Mouse (Mus musculus): ENCODE measurements around the gene Chst14. TPM values are rescaled to one million over a fixed set of nuclear protein-coding genes. Genes with fewer than 3 reads are reported as not detected.

Chst14 gene
- total RNA-seq, 2 experiments from 2014 or later, result 4.6 to 4.7 TPM

- ATAC-seq (replicated peaks; ENCODE audit: poor library complexity), result 0 out of 2 replicates have a peak, but pooled peaks have one; percentile 7
Observed at GRCm38 (mm10) chr2:118905433-118906117, 20.7 kb upstream of the Chst14 start.

DNA sequence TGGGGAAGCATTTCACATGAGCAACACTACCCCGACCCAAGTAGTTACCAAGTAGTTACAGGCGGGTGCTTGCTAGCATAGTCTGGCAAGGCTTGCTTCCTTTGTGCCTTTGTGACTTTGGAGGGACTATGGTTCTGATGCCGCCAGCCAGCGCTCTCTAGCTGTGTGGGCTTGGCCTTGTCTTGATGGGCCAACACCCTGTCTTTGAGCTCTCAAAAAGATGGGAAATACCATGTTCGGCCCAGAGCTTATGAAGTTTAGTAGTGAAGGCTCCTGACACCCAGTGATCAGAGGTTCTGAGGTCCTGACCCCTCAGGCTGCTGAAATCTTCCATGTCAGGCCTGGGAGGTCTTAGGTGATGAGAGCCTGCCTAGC, 20.2 kb upstream of the Chst14 start:
- ATAC-seq (replicated peaks; ENCODE audit: poor library complexity), result no peak

GRCm38 (mm10) chr2:118907781-118908180, 18.5 kb upstream of the Chst14 start:
- ATAC-seq (replicated peaks; ENCODE audit: poor library complexity), result no peak

GRCm38 (mm10) chr2:118909151-118909550, 17.1 kb upstream of the Chst14 start:
- ATAC-seq (replicated peaks; ENCODE audit: poor library complexity), result no peak

- ATAC-seq (replicated peaks; ENCODE audit: poor library complexity), result no peak
Observed at GRCm38 (mm10) chr2:118910605-118911278, 15.6 kb upstream of the Chst14 start.

DNA sequence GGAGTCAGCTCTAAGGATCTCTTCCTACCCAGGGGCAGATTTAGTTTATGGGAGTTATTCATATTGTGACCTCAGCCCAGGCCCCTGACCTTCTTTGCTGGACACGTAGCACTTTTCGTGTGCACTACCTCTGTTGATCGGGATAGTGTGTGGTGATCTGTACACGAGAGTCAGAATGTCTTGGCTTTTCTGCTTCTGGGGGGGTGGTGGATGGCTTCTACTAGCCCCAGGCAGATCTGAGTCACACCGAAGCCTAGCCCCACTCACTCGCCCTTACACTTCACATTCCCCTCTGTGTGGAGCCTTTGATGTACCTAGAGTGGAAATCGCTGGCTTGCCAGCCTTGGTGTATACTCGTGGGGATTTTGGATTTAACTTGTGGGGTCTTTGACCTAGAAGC, 13.6 kb upstream of the Chst14 start:
- no peak for ATAC-seq (replicated peaks; ENCODE audit: poor library complexity)

DNA sequence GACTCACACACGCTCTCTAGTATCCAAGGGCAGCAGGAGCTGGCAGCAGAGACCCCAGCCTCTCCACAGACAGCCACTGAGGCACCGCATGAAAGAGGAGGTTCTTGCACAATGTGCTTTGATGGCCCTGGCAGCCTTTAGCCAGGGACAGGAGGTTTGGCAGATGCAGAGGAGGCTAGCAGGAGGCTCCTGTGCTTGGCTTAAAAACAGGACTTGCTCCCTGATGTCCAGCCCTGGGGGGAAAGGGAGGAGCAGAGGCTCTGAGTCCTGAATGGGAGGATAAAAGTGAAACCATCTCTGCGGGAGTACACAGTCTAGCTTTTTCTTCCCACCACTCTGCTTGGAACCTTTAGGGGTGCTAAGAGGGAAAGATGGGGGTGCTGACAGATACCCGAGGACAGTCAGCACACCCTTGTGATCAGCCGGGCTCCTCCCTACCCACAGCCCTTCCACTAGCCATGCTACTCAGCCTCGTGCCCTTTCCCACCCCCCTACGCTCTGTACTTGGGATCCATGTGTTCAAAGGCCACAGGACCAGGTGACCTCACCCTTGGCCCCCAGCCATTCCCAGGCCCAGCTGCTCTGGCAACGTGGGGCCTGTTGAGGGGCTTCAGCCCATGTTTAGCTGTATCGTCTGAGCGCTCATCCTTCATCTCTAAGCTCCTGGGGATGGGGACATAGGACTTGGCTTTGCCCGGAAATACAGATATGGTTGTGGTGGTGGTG, 12.6 kb upstream of the Chst14 start:
- ATAC-seq (replicated peaks; ENCODE audit: poor library complexity), result no peak

- no peak for ATAC-seq (replicated peaks; ENCODE audit: poor library complexity)
Observed at GRCm38 (mm10) chr2:118914685-118915084, 11.6 kb upstream of the Chst14 start.

- no peak for ATAC-seq (replicated peaks; ENCODE audit: poor library complexity)
Observed at GRCm38 (mm10) chr2:118916436-118916835, 9.9 kb upstream of the Chst14 start.

- ATAC-seq (replicated peaks; ENCODE audit: poor library complexity), result no peak
Observed at GRCm38 (mm10) chr2:118918543-118918942, 7.8 kb upstream of the Chst14 start.

DNA sequence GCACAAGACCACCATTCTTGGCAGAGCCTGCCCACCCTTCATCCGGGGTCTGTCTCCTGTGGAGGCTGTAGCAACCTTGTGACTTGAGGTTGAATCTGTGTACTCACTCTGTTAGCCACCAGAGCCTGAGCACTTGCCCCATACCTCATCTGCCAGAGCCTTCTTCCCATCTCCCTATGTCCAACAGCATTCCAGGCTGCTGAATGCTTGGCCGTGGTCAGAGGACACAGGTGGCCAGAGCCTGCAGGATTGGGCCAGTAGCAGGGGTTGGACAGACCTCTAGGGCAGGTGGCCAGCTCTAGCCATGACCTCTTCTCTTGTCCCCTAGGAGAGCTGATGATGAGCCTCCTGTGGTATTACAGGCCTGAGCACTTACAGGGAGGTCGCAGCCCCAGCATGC, 5.9 kb upstream of the Chst14 start:
- ATAC-seq (replicated peaks; ENCODE audit: poor library complexity), result no peak

- ATAC-seq (replicated peaks; ENCODE audit: poor library complexity), result no peak
Observed at GRCm38 (mm10) chr2:118925952-118926351, 344 bp upstream of the Chst14 start.

- peak; percentile 28 for ATAC-seq (replicated peaks; ENCODE audit: poor library complexity)
Observed at GRCm38 (mm10) chr2:118926998-118927739, 873 bp downstream of the Chst14 start.

- ATAC-seq (replicated peaks; ENCODE audit: poor library complexity), result no peak
Observed at GRCm38 (mm10) chr2:118941341-118941740, 15.0 kb downstream of the Chst14 start.

DNA sequence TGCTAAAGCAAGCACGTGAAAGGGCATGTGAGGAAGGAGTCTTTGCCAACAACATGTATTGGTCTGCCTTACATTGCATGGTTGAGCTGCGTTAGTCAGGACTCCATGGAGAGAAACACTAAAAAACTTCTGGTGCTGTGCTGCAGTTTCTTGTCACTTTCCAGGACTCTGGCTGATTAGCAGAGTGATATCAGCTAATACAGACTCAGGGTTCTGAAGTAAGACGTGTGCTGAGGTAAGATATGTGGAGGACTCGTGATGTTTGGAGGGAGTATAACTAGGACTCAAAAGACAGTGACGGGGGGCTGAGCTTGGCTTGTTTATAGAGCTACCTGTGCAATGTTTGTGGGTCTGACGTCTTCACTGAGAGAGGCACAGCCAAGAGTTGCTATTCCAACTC, 16.9 kb downstream of the Chst14 start:
- 0 out of 2 replicates have a peak, but pooled peaks have one; percentile 20 for ATAC-seq (replicated peaks; ENCODE audit: poor library complexity)

GRCm38 (mm10) chr2:118948818-118949217, 22.5 kb downstream of the Chst14 start:
- peak; percentile 84 for ATAC-seq (replicated peaks; ENCODE audit: poor library complexity)

DNA sequence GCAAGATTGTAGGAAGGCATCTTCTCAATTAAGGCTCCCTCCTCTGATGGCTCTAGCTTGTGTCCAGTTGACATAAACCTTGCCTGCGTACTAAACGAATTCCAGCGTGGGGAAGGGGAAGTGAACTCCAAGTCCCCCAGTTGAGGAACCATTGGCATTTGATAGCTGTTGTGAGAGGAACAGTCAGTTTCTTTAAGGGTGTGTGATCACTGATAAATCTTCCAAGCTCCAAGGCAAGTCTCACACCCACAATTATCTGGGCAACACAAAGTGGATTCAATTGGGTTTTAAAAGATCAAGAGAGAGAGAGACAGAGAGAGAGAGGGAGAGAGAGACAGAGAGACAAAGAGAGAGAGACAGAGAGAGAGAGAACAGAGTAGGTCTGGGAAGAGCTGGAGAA, 23.4 kb downstream of the Chst14 start:
- ATAC-seq (replicated peaks; ENCODE audit: poor library complexity), result peak; percentile 37; the same call in 1 of the 2 replicates

- no peak for ATAC-seq (replicated peaks; ENCODE audit: poor library complexity)
Observed at GRCm38 (mm10) chr2:118956497-118956896, 30.2 kb downstream of the Chst14 start.

DNA sequence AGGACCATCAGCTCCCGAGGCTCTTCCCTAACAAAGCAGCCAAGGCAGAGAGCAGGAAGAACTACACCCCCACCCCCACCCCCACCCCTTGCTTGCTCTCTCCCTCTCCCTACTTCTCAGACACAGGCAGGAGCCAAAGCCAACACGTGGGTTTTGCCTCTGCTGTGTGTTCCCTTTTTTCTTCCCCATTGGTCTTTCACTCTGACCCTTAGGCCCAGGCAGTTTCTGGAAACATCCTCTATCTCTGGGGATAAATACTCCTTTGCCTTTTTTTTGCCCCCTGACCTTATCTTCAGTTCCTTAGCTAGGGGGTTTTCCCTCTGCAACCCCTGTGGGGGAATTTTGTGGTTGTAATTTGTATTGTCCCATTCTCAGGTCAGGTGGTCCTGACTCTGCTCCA, 33.3 kb downstream of the Chst14 start:
- peak; percentile 23; the same call in 1 of the 2 replicates for ATAC-seq (replicated peaks; ENCODE audit: poor library complexity)

DNA sequence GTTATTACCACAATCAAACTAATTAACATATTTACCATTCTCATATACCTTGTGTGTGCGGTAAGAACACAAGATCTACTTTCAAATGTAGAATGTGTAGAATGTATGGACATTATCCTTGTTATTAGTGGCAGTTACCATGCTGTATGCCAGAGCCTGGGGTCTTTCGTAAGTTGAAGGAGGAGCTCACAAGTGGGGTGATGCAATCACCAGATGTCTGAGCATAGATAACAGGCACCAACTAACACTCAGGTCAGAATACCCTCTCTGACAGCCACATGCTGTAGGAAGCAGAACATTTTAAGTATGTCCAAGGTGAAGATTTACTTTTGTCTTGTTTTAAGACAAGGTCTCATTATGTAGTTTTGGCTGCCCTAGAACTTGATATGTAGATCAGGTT, 34.1 kb downstream of the Chst14 start:
- ATAC-seq (replicated peaks; ENCODE audit: poor library complexity), result peak; percentile 67

DNA sequence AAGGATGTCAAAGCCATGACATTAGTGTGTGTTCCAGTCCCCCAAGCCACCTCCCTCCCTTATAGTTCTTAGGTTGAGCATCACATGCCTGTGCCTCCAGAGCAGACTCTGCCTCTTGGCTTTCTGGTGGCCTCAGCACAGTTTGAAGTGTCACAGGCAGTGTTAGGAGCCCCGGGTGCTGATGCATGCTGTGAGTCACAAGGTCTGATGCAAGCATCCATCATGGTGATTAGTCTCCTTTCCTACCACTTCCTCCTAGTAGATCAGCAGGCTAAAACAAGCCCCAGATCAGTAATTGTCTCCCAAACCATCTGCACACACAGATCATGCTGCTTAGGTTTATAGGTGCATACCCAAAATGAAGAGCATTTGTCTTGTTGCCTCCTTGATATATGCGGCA, 35.2 kb downstream of the Chst14 start:
- ATAC-seq (replicated peaks; ENCODE audit: poor library complexity), result peak; percentile 68
